Mouse (Mus musculus) forebrain, embryonic 13.5 days (tissue): Measurements from ENCODE around the gene Sdf4. TPM values are rescaled to one million over a fixed set of nuclear protein-coding genes. Genes with fewer than 3 reads are reported as not detected.

Source experiments
- ATAC-seq: fragments of 200-750 bp; cut with Nextera tagmentation; 2 replicates; pipeline ENCODE4 v1.8.0; 2017
- H3K27ac ChIP-seq: fragments of 300-500 bp; sonication (generic); 2 replicates; pipeline ENCODE4 v1.5.1; 2015; ENCODE audit warnings: inconsistent platforms, mild to moderate bottlenecking, moderate library complexity
- H3K27me3 ChIP-seq: fragments of 300-500 bp; sonication (generic); 2 replicates; pipeline ENCODE4 v1.6.1; 2015; ENCODE audit warnings: mild to moderate bottlenecking, inconsistent platforms
- H3K36me3 ChIP-seq: fragments of 300-500 bp; sonication (generic); 2 replicates; pipeline ENCODE4 v1.6.1; 2015; ENCODE audit warnings: mild to moderate bottlenecking, inconsistent platforms; ENCODE audit not compliant: poor library complexity, severe bottlenecking
- H3K4me1 ChIP-seq: fragments of 300-500 bp; sonication (generic); 2 replicates; pipeline ENCODE4 v1.6.1; 2015; ENCODE audit warnings: inconsistent platforms
- H3K4me2 ChIP-seq: fragments of 300-500 bp; sonication (generic); 2 replicates; pipeline ENCODE4 v1.6.1; 2015; ENCODE audit warnings: inconsistent platforms, mild to moderate bottlenecking, moderate library complexity
- H3K4me3 ChIP-seq: fragments of 300-500 bp; sonication (generic); 2 replicates; pipeline ENCODE4 v1.5.1; 2015; ENCODE audit warnings: mild to moderate bottlenecking, inconsistent platforms
- H3K9ac ChIP-seq: fragments of 300-500 bp; sonication (generic); 2 replicates; pipeline ENCODE4 v1.6.1; 2015; ENCODE audit warnings: mild to moderate bottlenecking, inconsistent platforms
- H3K9me3 ChIP-seq: fragments of 300-500 bp; sonication (generic); replicated peaks from 2 replicates; pipeline ENCODE4 v1.6.1; 2016; ENCODE audit warnings: inconsistent platforms
- WGBS: fragments of 180-500 bp; shearing (Covaris S2); methylation state at CpG from one replicate; pipeline ENCODE4 v1.1.7; 2015; 5-methylcytosine and 5-hydroxymethylcytosine counted together
- polyA plus RNA-seq: library from polyadenylated mRNA; unstranded; fragments of >200 nt; fragmentation: Nextera tagmentation; extraction: Ambion mirVana; gene quantifications from 2 replicates; pipeline ENCODE4 v1.2.1, GENCODE M21; 2015

Sdf4 gene
- 113 and 118 TPM in 2 replicates for polyA plus RNA-seq

DNA sequence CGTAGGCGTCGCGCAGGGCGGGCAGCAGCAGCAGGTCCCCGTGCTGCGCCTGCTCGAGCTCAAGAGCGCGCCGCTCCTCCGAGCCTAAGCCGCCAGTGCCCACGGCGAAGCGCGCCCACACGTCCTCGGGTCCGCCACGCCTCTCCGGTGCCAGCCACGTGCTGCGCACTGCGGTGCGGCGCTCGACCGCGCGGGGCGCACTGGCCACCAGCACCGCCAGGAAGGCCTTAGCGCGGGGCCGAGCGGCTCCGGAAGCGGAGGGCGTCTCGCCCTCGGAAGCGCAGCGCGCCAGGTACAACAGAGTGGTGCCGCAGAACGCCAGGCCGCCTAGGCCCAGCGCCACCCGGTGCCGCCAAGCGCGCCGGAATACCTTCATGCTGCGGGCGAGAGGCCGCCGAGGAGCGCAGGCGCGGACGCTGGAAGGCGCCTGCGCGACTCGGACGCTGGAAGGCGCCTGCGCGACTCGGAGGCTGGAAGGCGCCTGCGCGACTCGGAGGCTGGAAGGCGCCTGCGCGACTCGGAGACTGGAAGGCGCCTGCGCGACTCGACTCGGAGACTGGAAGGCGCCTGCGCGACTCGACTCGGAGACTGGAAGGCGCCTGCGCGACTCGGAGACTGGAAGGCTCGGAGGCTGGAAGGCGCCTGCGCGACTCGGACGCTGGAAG, at the start of gene Sdf4, which contains the start of gene B3galt6:
TSS of gene Sdf4 (plus strand) at position 632 of the 665 bp plus-strand sequence.
TSS of gene B3galt6 (minus strand) at position 409 of the 665 bp plus-strand sequence.
- Histone ChIP-seq H3K9ac (peak within 1 kb of the TSS; percentile 82), H3K9me3 (no peaks in the 10 kb centered on the region), H3K36me3 (peaks cover 24% of the 10 kb centered on the region), H3K4me3 (peak within 1 kb of the TSS; percentile 72), H3K27me3 (no peaks in the 10 kb centered on the region), H3K4me1 (peaks cover 29% of the 10 kb centered on the region), H3K27ac (peak within 1 kb of the TSS; percentile 94), H3K4me2 (peak within 1 kb of the TSS; percentile 99)
- WGBS: under 1% methylated on average over 86 of the region's 99 CpGs
- peak; percentile 89 for ATAC-seq

GRCm38 (mm10) chr4:155943049-155943452, 49.6 kb upstream of the Sdf4 start:
- H3K27ac ChIP-seq: peak overlapping the region; percentile 71; the same call in 1 of the 2 replicates
- peaks cover 25% of the 10 kb centered on the region for H3K4me1 ChIP-seq
- peak overlapping the region; percentile 92 for H3K4me2 ChIP-seq
- peak overlapping the region; percentile 91 for H3K9ac ChIP-seq
- 1% methylated on average over 17 of the region's 17 CpGs for WGBS
- ATAC-seq: peak; percentile 48
- H3K36me3 ChIP-seq: peaks cover 18% of the 10 kb centered on the region
- H3K27me3 ChIP-seq: peaks cover 8% of the 10 kb centered on the region
- H3K9me3 ChIP-seq: no peaks in the 10 kb centered on the region
- peak overlapping the region; percentile 96 for H3K4me3 ChIP-seq

GRCm38 (mm10) chr4:155943534-155944249, 49.0 kb upstream of the Sdf4 start, which contains the start of gene Ube2j2:
TSS of gene Ube2j2 (plus strand) at chr4:155943831.
- H3K4me1 ChIP-seq: peaks cover 25% of the 10 kb centered on the region
- peak within 1 kb of the TSS; percentile 96 for H3K4me3 ChIP-seq
- peak within 1 kb of the TSS; percentile 98 for H3K4me2 ChIP-seq
- H3K9me3 ChIP-seq: no peaks in the 10 kb centered on the region
- ATAC-seq: peak; percentile 99
- WGBS: under 1% methylated on average over 78 of the region's 85 CpGs
- H3K27ac ChIP-seq: peak within 1 kb of the TSS; percentile 71
- H3K27me3 ChIP-seq: peaks cover 8% of the 10 kb centered on the region
- peaks cover 24% of the 10 kb centered on the region for H3K36me3 ChIP-seq
- H3K9ac ChIP-seq: peak within 1 kb of the TSS; percentile 91

DNA sequence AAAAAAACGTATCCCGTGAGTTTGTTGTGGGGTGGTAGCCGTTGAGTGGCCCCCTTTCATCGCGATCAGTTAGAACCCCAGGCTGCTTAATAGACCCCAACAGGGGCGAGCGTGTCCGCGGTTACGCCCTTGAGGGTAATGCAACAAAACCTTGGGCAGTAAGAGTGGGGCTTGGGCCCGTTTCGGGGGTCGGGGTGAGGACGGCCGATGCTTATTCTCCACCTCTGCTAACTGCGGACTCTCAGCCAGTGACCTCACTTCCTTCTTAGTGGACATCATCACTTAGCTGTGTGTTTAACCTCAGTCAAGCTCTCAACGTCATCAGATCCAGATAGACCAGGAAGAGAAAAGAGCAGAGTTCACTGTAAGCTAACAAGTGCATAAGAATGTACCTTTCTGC, 48.4 kb upstream of the Sdf4 start:
- H3K4me3 ChIP-seq: peak overlapping the region; percentile 96
- peaks cover 8% of the 10 kb centered on the region for H3K27me3 ChIP-seq
- 0% methylated on average over 17 of the region's 17 CpGs for WGBS
- peaks cover 30% of the 10 kb centered on the region for H3K36me3 ChIP-seq
- peak; percentile 13 for ATAC-seq
- no peaks in the 10 kb centered on the region for H3K9me3 ChIP-seq
- peak overlapping the region; percentile 98 for H3K4me2 ChIP-seq
- peak overlapping the region; percentile 91 for H3K9ac ChIP-seq
- H3K27ac ChIP-seq: peak overlapping the region; percentile 52
- H3K4me1 ChIP-seq: peaks cover 25% of the 10 kb centered on the region

DNA sequence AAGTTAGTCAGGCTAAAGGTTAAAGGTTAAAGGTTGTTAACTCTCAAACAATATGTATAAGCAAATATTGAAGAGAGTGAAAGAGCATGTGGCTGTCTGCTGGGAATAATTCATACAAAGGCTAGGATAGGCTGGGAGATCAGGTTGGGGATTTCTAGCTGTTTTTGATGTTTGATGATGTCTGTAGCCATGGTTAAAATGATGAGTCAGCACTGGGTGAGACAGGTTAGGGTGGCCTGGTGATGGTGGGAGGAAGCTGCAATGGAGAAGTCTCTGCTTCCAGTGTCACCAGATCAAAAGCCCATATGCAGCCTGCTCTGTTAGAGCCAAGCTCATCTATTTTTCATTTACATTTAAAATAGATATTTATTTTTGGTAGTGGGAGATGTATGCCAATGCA, 45.6 kb upstream of the Sdf4 start:
- Histone ChIP-seq H3K27me3 (no peaks in the 10 kb centered on the region), H3K4me1 (peaks cover 25% of the 10 kb centered on the region), H3K9me3 (no peaks in the 10 kb centered on the region)

GRCm38 (mm10) chr4:155955491-155955890, 37.2 kb upstream of the Sdf4 start:
- no peak overlapping the region for H3K27ac ChIP-seq
- no peaks in the 10 kb centered on the region for H3K4me1 ChIP-seq
- 94% methylated on average over 6 of the region's 6 CpGs for WGBS
- H3K9ac ChIP-seq: no peak overlapping the region
- no peaks in the 10 kb centered on the region for H3K9me3 ChIP-seq
- ATAC-seq: no peak
- H3K27me3 ChIP-seq: no peaks in the 10 kb centered on the region
- H3K36me3 ChIP-seq: peaks cover 81% of the 10 kb centered on the region
- no peak overlapping the region for H3K4me2 ChIP-seq
- no peak overlapping the region for H3K4me3 ChIP-seq

More for the DNA sequence above, 45.6 kb upstream of the Sdf4 start:
- H3K27ac ChIP-seq: no peak overlapping the region
- H3K36me3 ChIP-seq: peaks cover 58% of the 10 kb centered on the region
- no peak overlapping the region for H3K4me2 ChIP-seq
- no peak overlapping the region for H3K4me3 ChIP-seq
- no peak for ATAC-seq
- H3K9ac ChIP-seq: no peak overlapping the region

GRCm38 (mm10) chr4:155959275-155959674, 33.4 kb upstream of the Sdf4 start:
- no peaks in the 10 kb centered on the region for H3K9me3 ChIP-seq
- WGBS: 7% methylated on average over 5 of the region's 5 CpGs
- H3K27me3 ChIP-seq: no peaks in the 10 kb centered on the region
- H3K4me2 ChIP-seq: no peak overlapping the region
- H3K36me3 ChIP-seq: peaks cover 53% of the 10 kb centered on the region
- H3K27ac ChIP-seq: no peak overlapping the region; the same call in 1 of the 2 replicates
- peak; percentile 73 for ATAC-seq
- H3K9ac ChIP-seq: no peak overlapping the region
- H3K4me1 ChIP-seq: peaks cover 13% of the 10 kb centered on the region
- no peak overlapping the region for H3K4me3 ChIP-seq

- H3K36me3 ChIP-seq: peaks cover 49% of the 10 kb centered on the region
- H3K4me3 ChIP-seq: peak within 1 kb of the TSS; percentile 44
- peak within 1 kb of the TSS; percentile 77 for H3K4me2 ChIP-seq
- WGBS: 1% methylated on average over 41 of the region's 42 CpGs
- H3K9me3 ChIP-seq: no peaks in the 10 kb centered on the region
- H3K27ac ChIP-seq: 0 out of 2 replicates have a peak within 1 kb of the TSS, but pooled peaks have one; percentile 14
- peak within 1 kb of the TSS; percentile 74 for H3K9ac ChIP-seq
- H3K4me1 ChIP-seq: peaks cover 13% of the 10 kb centered on the region
- ATAC-seq: peak; percentile 64
- no peaks in the 10 kb centered on the region for H3K27me3 ChIP-seq
Measured at GRCm38 (mm10) chr4:155962167-155962971, 30.3 kb upstream of the Sdf4 start, which contains the start of gene C1qtnf12. TSS of gene C1qtnf12 (plus strand) at chr4:155962318.

DNA sequence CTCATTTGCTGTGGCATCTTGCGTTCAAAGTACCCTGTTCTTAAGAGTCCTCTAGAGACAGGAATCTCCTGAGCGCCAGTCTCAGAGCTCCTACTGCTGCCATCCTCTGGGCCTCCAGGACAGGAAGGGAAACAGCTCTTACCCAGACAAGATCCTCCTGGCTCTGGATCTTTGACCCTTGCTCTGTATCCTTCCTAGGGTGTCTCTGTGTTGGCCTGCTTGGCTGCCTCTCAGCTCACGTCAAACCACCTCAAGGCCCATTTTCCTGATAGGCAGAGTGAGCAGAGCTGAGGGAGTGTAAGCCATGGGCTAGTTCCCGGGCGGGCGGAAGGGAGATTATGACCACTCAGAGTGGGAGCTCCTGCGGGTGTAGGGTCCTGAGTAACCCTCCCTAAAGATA, 29.6 kb upstream of the Sdf4 start:
- peak overlapping the region; percentile 44; the same call in 1 of the 2 replicates for H3K4me3 ChIP-seq
- H3K4me2 ChIP-seq: peak overlapping the region; percentile 77
- no peaks in the 10 kb centered on the region for H3K27me3 ChIP-seq
- WGBS: 53% methylated on average over 7 of the region's 7 CpGs
- peak overlapping the region; percentile 74; the same call in 1 of the 2 replicates for H3K9ac ChIP-seq
- H3K9me3 ChIP-seq: no peaks in the 10 kb centered on the region
- H3K36me3 ChIP-seq: peaks cover 42% of the 10 kb centered on the region
- peaks cover 13% of the 10 kb centered on the region for H3K4me1 ChIP-seq
- ATAC-seq: no peak
- H3K27ac ChIP-seq: no peak overlapping the region

DNA sequence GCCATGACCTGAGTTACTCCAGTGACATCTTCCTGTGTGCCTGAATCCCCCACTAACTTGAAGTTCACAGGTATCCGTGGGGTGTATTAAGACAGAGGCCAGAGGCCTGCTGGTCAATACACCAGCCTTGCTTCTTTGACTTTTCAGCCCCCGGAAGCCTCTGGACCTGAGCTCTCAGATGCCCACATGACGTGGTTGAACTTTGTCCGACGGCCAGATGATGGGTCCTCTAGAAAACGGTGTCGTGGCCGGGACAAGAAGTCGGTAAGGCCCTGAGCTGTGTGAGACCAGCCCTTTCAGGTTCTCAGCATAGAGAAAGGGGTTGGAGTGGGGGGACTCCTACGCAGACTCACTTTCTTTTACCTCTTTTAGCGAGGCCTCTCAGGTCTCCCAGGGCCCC, 28.3 kb upstream of the Sdf4 start:
- no peak overlapping the region for H3K4me2 ChIP-seq
- no peak overlapping the region for H3K27ac ChIP-seq
- H3K36me3 ChIP-seq: peaks cover 35% of the 10 kb centered on the region
- no peaks in the 10 kb centered on the region for H3K9me3 ChIP-seq
- H3K4me1 ChIP-seq: peaks cover 13% of the 10 kb centered on the region
- ATAC-seq: no peak
- no peaks in the 10 kb centered on the region for H3K27me3 ChIP-seq
- H3K4me3 ChIP-seq: no peak overlapping the region
- 92% methylated on average over 11 of the region's 11 CpGs for WGBS
- no peak overlapping the region for H3K9ac ChIP-seq

DNA sequence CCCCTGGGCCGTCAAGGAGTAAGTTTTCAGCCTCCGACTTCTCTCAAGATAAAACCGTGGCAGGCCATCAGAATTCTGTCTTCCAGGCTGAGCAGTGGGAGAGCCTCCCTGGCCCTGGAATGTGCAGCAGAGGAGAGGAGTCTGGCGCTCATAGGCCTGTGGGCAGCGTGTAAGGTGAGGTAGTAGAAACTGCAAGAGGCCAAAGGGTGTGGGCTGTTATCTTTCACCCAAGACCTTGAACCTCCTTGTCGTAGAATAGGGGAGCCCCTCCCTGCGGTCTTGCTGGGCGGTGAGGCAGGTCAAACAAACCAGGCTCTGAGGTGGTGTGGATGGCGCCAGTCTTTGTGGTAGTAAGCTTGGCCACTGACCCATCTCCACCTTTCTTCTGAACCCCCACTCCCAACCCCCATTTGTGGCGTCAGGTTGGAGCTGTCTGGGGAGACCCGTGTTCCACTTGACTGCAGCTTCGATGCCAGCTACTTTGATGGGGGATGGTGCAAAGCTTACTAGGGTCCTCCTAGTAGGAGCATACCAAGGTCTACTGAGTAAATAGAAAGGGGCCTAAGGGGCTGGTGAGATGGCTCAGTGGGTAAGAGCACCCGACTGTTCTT, 23.5 kb upstream of the Sdf4 start:
- Histone ChIP-seq H3K9ac (no peak overlapping the region), H3K9me3 (no peaks in the 10 kb centered on the region), H3K4me3 (no peak overlapping the region), H3K4me2 (no peak overlapping the region), H3K27ac (no peak overlapping the region), H3K27me3 (no peaks in the 10 kb centered on the region), H3K36me3 (peaks cover 26% of the 10 kb centered on the region), H3K4me1 (no peaks in the 10 kb centered on the region)
- no peak for ATAC-seq
- 90% methylated on average over 13 of the region's 13 CpGs for WGBS
